Mouse (Mus musculus): ENCODE measurements at regions not wholly inside any gene's neighbourhood (a gene's known extent, or its start where the extent isn't known, plus 50 kb on each side); places are given as distances from the start of the nearest gene placed in this dataset.

- no peak for ATAC-seq
- Histone ChIP-seq H3K4me2 (ENCODE audit: low read depth, low read length) (no peak overlapping the region), H3K36me3 (replicated peaks; ENCODE audit: insufficient read depth, low read length) (no peaks in the 10 kb centered on the region), H3K27ac (ENCODE audit: low read depth) (no peak overlapping the region), H3K4me3 (ENCODE audit: low read depth, low read length) (no peak overlapping the region), H3K27me3 (ENCODE audit: insufficient read depth, low read length) (no peaks in the 10 kb centered on the region), H3K9ac (replicated peaks) (no peak overlapping the region), H3K9me3 (ENCODE audit: low read length) (no peaks in the 10 kb centered on the region), H3K4me1 (ENCODE audit: insufficient read depth) (no peaks in the 10 kb centered on the region)
- 61% methylated on average over 1 of the region's 1 CpGs for WGBS (ENCODE audit: insufficient replicate concordance)
- TF ChIP-seq EP300 (IDR thresholded peaks at IDR 0.05; ENCODE audit: low read depth) (no peak), CTCF (IDR thresholded peaks at IDR 0.05; ENCODE audit: low read depth) (no peak)
- no peak for DNase-seq
Measured at GRCm38 (mm10) chr14:9150841-9151240, 484.8 kb upstream of the 4930452B06Rik start.

GRCm38 (mm10) chr14:9146595-9147219 is 480.7 kb upstream of the 4930452B06Rik start:
- no peak overlapping the region for H3K4me2 ChIP-seq (ENCODE audit: low read depth, low read length)
- no peaks in the 10 kb centered on the region for H3K9me3 ChIP-seq (ENCODE audit: low read length)
- no peaks in the 10 kb centered on the region for H3K36me3 ChIP-seq (replicated peaks; ENCODE audit: insufficient read depth, low read length)
- H3K27ac ChIP-seq (ENCODE audit: low read depth) = no peak overlapping the region
- DNase-seq = no peak
- WGBS (ENCODE audit: insufficient replicate concordance) = 75% methylated on average over 4 of the region's 4 CpGs
- TF ChIP-seq EP300 (IDR thresholded peaks at IDR 0.05; ENCODE audit: low read depth) (no peak), CTCF (IDR thresholded peaks at IDR 0.05; ENCODE audit: low read depth) (no peak)
- no peak for ATAC-seq
- no peaks in the 10 kb centered on the region for H3K27me3 ChIP-seq (ENCODE audit: insufficient read depth, low read length)
- H3K4me3 ChIP-seq (ENCODE audit: low read depth, low read length) = no peak overlapping the region
- no peaks in the 10 kb centered on the region for H3K4me1 ChIP-seq (ENCODE audit: insufficient read depth)
- no peak overlapping the region for H3K9ac ChIP-seq (replicated peaks)

- Histone ChIP-seq H3K9me3 (ENCODE audit: low read length) (no peaks in the 10 kb centered on the region), H3K9ac (replicated peaks) (no peak overlapping the region), H3K27ac (ENCODE audit: low read depth) (no peak overlapping the region), H3K36me3 (replicated peaks; ENCODE audit: insufficient read depth, low read length) (no peaks in the 10 kb centered on the region), H3K4me1 (ENCODE audit: insufficient read depth) (no peaks in the 10 kb centered on the region), H3K4me2 (ENCODE audit: low read depth, low read length) (no peak overlapping the region), H3K27me3 (ENCODE audit: insufficient read depth, low read length) (no peaks in the 10 kb centered on the region), H3K4me3 (ENCODE audit: low read depth, low read length) (no peak overlapping the region)
- TF ChIP-seq CTCF (IDR thresholded peaks at IDR 0.05; ENCODE audit: low read depth) = no peak
- no peak for TF ChIP-seq EP300 (IDR thresholded peaks at IDR 0.05; ENCODE audit: low read depth)
- ATAC-seq (no peak), DNase-seq (no peak)
- WGBS (ENCODE audit: insufficient replicate concordance) = 64% methylated on average over 1 of the region's 1 CpGs
Measured at GRCm38 (mm10) chr14:9105708-9106107, 439.7 kb upstream of the 4930452B06Rik start.

GRCm38 (mm10) chr14:9089625-9090326 is 423.7 kb upstream of the 4930452B06Rik start:
- no peak for ATAC-seq
- H3K4me3 ChIP-seq (ENCODE audit: low read depth, low read length) = no peak overlapping the region
- no peak for DNase-seq

GRCm38 (mm10) chr14:9087103-9087502 is 421.1 kb upstream of the 4930452B06Rik start:
- Histone ChIP-seq H3K27me3 (ENCODE audit: insufficient read depth, low read length) (no peaks in the 10 kb centered on the region), H3K4me1 (ENCODE audit: insufficient read depth) (no peaks in the 10 kb centered on the region), H3K4me3 (ENCODE audit: low read depth, low read length) (no peak overlapping the region), H3K4me2 (ENCODE audit: low read depth, low read length) (no peak overlapping the region), H3K9ac (replicated peaks) (no peak overlapping the region), H3K27ac (ENCODE audit: low read depth) (no peak overlapping the region), H3K9me3 (ENCODE audit: low read length) (no peaks in the 10 kb centered on the region), H3K36me3 (replicated peaks; ENCODE audit: insufficient read depth, low read length) (no peaks in the 10 kb centered on the region)
- ATAC-seq = no peak
- no peak for DNase-seq
- no peak for TF ChIP-seq CTCF (IDR thresholded peaks at IDR 0.05; ENCODE audit: low read depth)
- no peak for TF ChIP-seq EP300 (IDR thresholded peaks at IDR 0.05; ENCODE audit: low read depth)

More at GRCm38 (mm10) chr14:9089625-9090326, 423.7 kb upstream of the 4930452B06Rik start:
- TF ChIP-seq CTCF (IDR thresholded peaks at IDR 0.05; ENCODE audit: low read depth) (no peak), EP300 (IDR thresholded peaks at IDR 0.05; ENCODE audit: low read depth) (no peak)
- Histone ChIP-seq H3K36me3 (replicated peaks; ENCODE audit: insufficient read depth, low read length) (no peaks in the 10 kb centered on the region), H3K27ac (ENCODE audit: low read depth) (no peak overlapping the region), H3K27me3 (ENCODE audit: insufficient read depth, low read length) (no peaks in the 10 kb centered on the region), H3K9me3 (ENCODE audit: low read length) (no peaks in the 10 kb centered on the region), H3K4me1 (ENCODE audit: insufficient read depth) (no peaks in the 10 kb centered on the region), H3K9ac (replicated peaks) (no peak overlapping the region), H3K4me2 (ENCODE audit: low read depth, low read length) (no peak overlapping the region)
- WGBS (ENCODE audit: insufficient replicate concordance) = 64% methylated on average over 5 of the region's 5 CpGs

GRCm38 (mm10) chr14:9079632-9080031 is 413.6 kb upstream of the 4930452B06Rik start:
- DNase-seq = no peak
- Histone ChIP-seq H3K27ac (ENCODE audit: low read depth) (no peak overlapping the region), H3K36me3 (replicated peaks; ENCODE audit: insufficient read depth, low read length) (no peaks in the 10 kb centered on the region), H3K9ac (replicated peaks) (no peak overlapping the region), H3K4me1 (ENCODE audit: insufficient read depth) (no peaks in the 10 kb centered on the region), H3K4me3 (ENCODE audit: low read depth, low read length) (no peak overlapping the region), H3K4me2 (ENCODE audit: low read depth, low read length) (no peak overlapping the region), H3K9me3 (ENCODE audit: low read length) (no peaks in the 10 kb centered on the region), H3K27me3 (ENCODE audit: insufficient read depth, low read length) (no peaks in the 10 kb centered on the region)
- no peak for TF ChIP-seq CTCF (IDR thresholded peaks at IDR 0.05; ENCODE audit: low read depth)
- no peak for TF ChIP-seq EP300 (IDR thresholded peaks at IDR 0.05; ENCODE audit: low read depth)
- no peak for ATAC-seq
- WGBS (ENCODE audit: insufficient replicate concordance) = 50% methylated on average over 2 of the region's 2 CpGs
